Mouse (Mus musculus): ENCODE measurements around the gene Timm8b. TPM values are rescaled to one million over a fixed set of nuclear protein-coding genes. Genes with fewer than 3 reads are reported as not detected.
A peak's percentile ranks its signal among the peaks of the same experiment; 100 is the strongest.

The Timm8b gene
- total and polyA plus RNA-seq, 3 experiments, result 119 to 244 (median 160) TPM

DNA sequence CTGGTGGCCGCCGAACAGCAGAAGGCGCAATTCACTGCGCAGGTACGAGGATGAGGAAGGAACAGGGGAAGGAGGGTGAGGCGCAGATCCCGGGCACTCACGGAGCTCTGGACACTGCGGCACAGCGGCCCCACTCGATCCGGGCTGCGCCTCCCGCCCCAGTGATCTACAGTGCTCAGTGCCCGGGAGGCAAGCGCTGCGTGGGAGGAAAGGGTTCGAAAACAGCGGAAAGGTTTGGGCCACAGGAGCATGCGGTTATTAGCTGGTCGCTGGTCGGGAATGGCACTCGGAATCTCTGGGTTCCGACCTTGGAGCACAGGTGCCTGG, 251 bp downstream of the Timm8b start:
- H3K36me3 ChIP-seq (replicated peaks in 1 of 2; ENCODE audit: control insufficient read depth in 1 of 2, insufficient read depth in 1 of 2, low read length in 1 of 2), result peaks cover 25 to 48% of the 10 kb centered on the region in 2 experiments
- dilution Hi-C loops (cut with MboI; ENCODE audit: extremely low pct_ligation_motif_present, extremely low pct_unique_long_range_greater_than_20kb, low sequenced_read_pairs), result no loop called here
- in situ Hi-C loops (cut with MboI; ENCODE audit: low pct_ligation_motif_present, low pct_unique_long_range_greater_than_20kb, low sequenced_read_pairs), result loop anchor here (10.0 kb wide), 1 partner anchor 149 kb away; no protein-coding TSS in a partner anchor

DNA sequence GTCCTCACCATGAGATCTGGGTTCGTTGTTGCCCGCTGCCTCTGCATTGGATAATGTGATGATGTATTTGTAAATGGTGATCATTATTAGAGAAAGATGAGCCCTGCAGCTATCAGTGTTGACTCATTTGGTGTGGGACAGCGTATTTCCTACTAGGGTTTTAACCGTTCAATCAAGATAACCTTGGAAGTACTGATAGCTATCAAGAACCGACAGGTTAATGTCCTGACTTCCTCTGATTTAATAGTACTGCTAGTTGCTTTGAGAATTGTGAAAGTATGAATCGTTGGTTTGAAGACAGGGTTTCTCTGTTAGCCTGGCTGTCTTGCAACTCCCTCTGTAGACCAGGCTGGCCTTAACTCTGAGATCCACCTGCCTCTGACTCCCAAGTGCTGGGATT, 628 bp downstream of the Timm8b start:
- H3K9me3 ChIP-seq (replicated peaks; ENCODE audit: low read length), result no peaks in the 10 kb centered on the region
- peaks cover 26 to 48% of the 10 kb centered on the region in 2 experiments for H3K36me3 ChIP-seq (replicated peaks in 1 of 2; ENCODE audit: control insufficient read depth in 1 of 2, insufficient read depth in 1 of 2, low read length in 1 of 2)
- in situ Hi-C loops (cut with MboI; ENCODE audit: low pct_ligation_motif_present, low pct_unique_long_range_greater_than_20kb, low sequenced_read_pairs), result loop anchor here (10.0 kb wide), 1 partner anchor 150 kb away; no protein-coding TSS in a partner anchor

More for the DNA sequence above, 251 bp downstream of the Timm8b start:
- H3K4me2 ChIP-seq (ENCODE audit: insufficient read depth, low read depth, poor library complexity, severe bottlenecking), result peak overlapping the region; percentile 89
- no peak for DNase-seq (ENCODE audit: extremely low read depth)
- no peaks in the 10 kb centered on the region for H3K9me3 ChIP-seq (replicated peaks; ENCODE audit: low read length)
- peaks cover 47% of the 10 kb centered on the region for H3K79me2 ChIP-seq (replicated peaks; ENCODE audit: control insufficient read depth, extremely low read depth, insufficient read depth, poor library complexity, severe bottlenecking)
- TF ChIP-seq CHD1 (IDR thresholded peaks at IDR 0.05; ENCODE audit: low read depth, low read length) (no peak), RAD21 (IDR thresholded peaks at IDR 0.05; ENCODE audit: low read depth, low read length) (no peak), ZNF384 (IDR thresholded peaks at IDR 0.05; ENCODE audit: low read depth, low read length) (no peak), USF1 (IDR thresholded peaks at IDR 0.05; ENCODE audit: low read depth, low read length) (no peak), NELFE (IDR thresholded peaks at IDR 0.05; ENCODE audit: low read depth, low read length) (no peak), CTCF (conservative IDR thresholded peaks at IDR 0.05 in 1 of 2, IDR thresholded peaks at IDR 0.05 in 1 of 2; ENCODE audit: low read depth in 2 of 2, low read length in 2 of 2) (peak in 1 of 2 experiments; percentile 29; a peak in 2 of 4 replicates), SIN3A (IDR thresholded peaks at IDR 0.05; ENCODE audit: low read length) (peak; percentile 8; the same call in 1 of the 2 replicates), JUN (IDR thresholded peaks at IDR 0.05; ENCODE audit: insufficient read depth, low read depth, low read length) (no peak), HCFC1 (IDR thresholded peaks at IDR 0.05; ENCODE audit: low read depth, low read length) (no peak), MEF2A (IDR thresholded peaks at IDR 0.05; ENCODE audit: borderline replicate concordance, low read depth, low read length) (no peak)
- no peaks in the 10 kb centered on the region for H3K27me3 ChIP-seq (replicated peaks)
- H3K4me3 ChIP-seq (replicated peaks in 1 of 3; ENCODE audit: low read depth in 2 of 3, low read length in 2 of 3, poor library complexity in 1 of 3), result peak overlapping the region; percentile 80 to 98 (median 84)
- H3K9ac ChIP-seq (ENCODE audit: insufficient read depth, low read depth), result peak overlapping the region; percentile 92
- peaks cover 5 to 34% of the 10 kb centered on the region in 2 experiments; a peak in 3 of 4 replicates for H3K4me1 ChIP-seq (ENCODE audit: control insufficient read depth in 1 of 2, insufficient read depth in 2 of 2)
- peak overlapping the region; percentile 62 for H3K27ac ChIP-seq (ENCODE audit: insufficient read depth, low read depth)

DNA sequence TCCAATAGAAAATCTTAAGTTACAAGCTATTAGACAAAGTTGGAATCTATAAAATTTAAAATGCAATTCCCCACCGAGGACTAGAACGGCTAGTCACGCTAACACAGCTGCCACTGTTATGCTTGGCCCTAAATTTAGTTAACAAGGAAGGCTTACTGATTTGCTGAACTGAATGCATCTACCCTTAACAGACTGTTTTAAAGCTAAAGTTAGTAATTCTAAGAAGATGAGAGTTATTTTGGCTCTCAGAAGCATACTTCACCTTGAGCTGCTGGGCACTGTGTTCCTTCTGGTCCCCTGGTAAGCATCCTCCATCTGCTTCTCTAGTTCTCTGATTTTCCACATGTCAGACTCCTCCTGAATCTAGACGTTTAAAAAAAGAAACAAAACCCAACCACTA, 8.4 kb downstream of the Timm8b start:
- TF ChIP-seq MAZ (IDR thresholded peaks at IDR 0.05; ENCODE audit: low read depth, low read length) (no peak), SMC3 (IDR thresholded peaks at IDR 0.05; ENCODE audit: low read depth, low read length) (no peak), NELFE (IDR thresholded peaks at IDR 0.05; ENCODE audit: low read depth, low read length) (no peak), ELF1 (IDR thresholded peaks at IDR 0.05; ENCODE audit: low read depth, low read length) (no peak), IRF4 (IDR thresholded peaks at IDR 0.05; ENCODE audit: low read depth, low read length) (no peak), GABPA (IDR thresholded peaks at IDR 0.05; ENCODE audit: insufficient replicate concordance, low read depth, low read length) (no peak), ZC3H11A (IDR thresholded peaks at IDR 0.05; ENCODE audit: low read depth, low read length) (no peak), CTCF (conservative IDR thresholded peaks at IDR 0.05 in 1 of 2, IDR thresholded peaks at IDR 0.05 in 1 of 2; ENCODE audit: low read depth in 2 of 2, low read length in 2 of 2) (no peak), MAFK (IDR thresholded peaks at IDR 0.05; ENCODE audit: insufficient replicate concordance, low read length) (no peak), UBTF (IDR thresholded peaks at IDR 0.05; ENCODE audit: low read depth, low read length) (no peak), TCF12 (IDR thresholded peaks at IDR 0.05; ENCODE audit: low read depth, low read length) (no peak), CHD2 (IDR thresholded peaks at IDR 0.05; ENCODE audit: low read length) (no peak)
- H3K4me3 ChIP-seq (replicated peaks in 1 of 3; ENCODE audit: low read depth in 2 of 3, low read length in 2 of 3, poor library complexity in 1 of 3), result no peak overlapping the region
- H3K79me2 ChIP-seq (replicated peaks; ENCODE audit: control insufficient read depth, extremely low read depth, insufficient read depth, poor library complexity, severe bottlenecking), result peaks cover 38% of the 10 kb centered on the region
- no peaks in the 10 kb centered on the region for H3K27me3 ChIP-seq (replicated peaks)
- H3K36me3 ChIP-seq (replicated peaks in 1 of 2; ENCODE audit: control insufficient read depth in 1 of 2, insufficient read depth in 1 of 2, low read length in 1 of 2), result peaks cover 64 to 74% of the 10 kb centered on the region in 2 experiments
- peaks cover 0 to 26% of the 10 kb centered on the region in 2 experiments; a peak in 2 of 4 replicates for H3K4me1 ChIP-seq (ENCODE audit: control insufficient read depth in 1 of 2, insufficient read depth in 2 of 2)
- DNase-seq (ENCODE audit: extremely low read depth), result no peak
- dilution Hi-C loops (cut with MboI; ENCODE audit: extremely low pct_ligation_motif_present, extremely low pct_unique_long_range_greater_than_20kb, low sequenced_read_pairs) (no loop called here), in situ Hi-C loops (cut with MboI; ENCODE audit: low pct_ligation_motif_present, low pct_unique_long_range_greater_than_20kb, low sequenced_read_pairs) (no loop called here)
- H3K9me3 ChIP-seq (replicated peaks; ENCODE audit: low read length), result no peaks in the 10 kb centered on the region
- no peak overlapping the region for H3K4me2 ChIP-seq (ENCODE audit: insufficient read depth, low read depth, poor library complexity, severe bottlenecking)
- no peak overlapping the region for H3K27ac ChIP-seq (ENCODE audit: insufficient read depth, low read depth)
- no peak overlapping the region for H3K9ac ChIP-seq (ENCODE audit: insufficient read depth, low read depth)

More for the DNA sequence above, 628 bp downstream of the Timm8b start:
- DNase-seq (ENCODE audit: extremely low read depth), result peak; percentile 16
- Histone ChIP-seq H3K9ac (ENCODE audit: insufficient read depth, low read depth) (peak overlapping the region; percentile 92), H3K4me2 (ENCODE audit: insufficient read depth, low read depth, poor library complexity, severe bottlenecking) (peak overlapping the region; percentile 89), H3K4me3 (replicated peaks in 1 of 3; ENCODE audit: low read depth in 2 of 3, low read length in 2 of 3, poor library complexity in 1 of 3) (peak overlapping the region; percentile 80 to 98 (median 84)), H3K27ac (ENCODE audit: insufficient read depth, low read depth) (peak overlapping the region; percentile 62), H3K79me2 (replicated peaks; ENCODE audit: control insufficient read depth, extremely low read depth, insufficient read depth, poor library complexity, severe bottlenecking) (peaks cover 47% of the 10 kb centered on the region), H3K4me1 (ENCODE audit: control insufficient read depth in 1 of 2, insufficient read depth in 2 of 2) (peaks cover 5 to 34% of the 10 kb centered on the region in 2 experiments; a peak in 3 of 4 replicates), H3K27me3 (replicated peaks) (no peaks in the 10 kb centered on the region)
- TF ChIP-seq TBP (conservative IDR thresholded peaks at IDR 0.05; ENCODE audit: low read depth, low read length), result no peak
- TF ChIP-seq POLR2AphosphoS2 (IDR thresholded peaks at IDR 0.05; ENCODE audit: low read depth, low read length), result peak; percentile 30; the same call in 1 of the 2 replicates
- dilution Hi-C loops (cut with MboI; ENCODE audit: extremely low pct_ligation_motif_present, extremely low pct_unique_long_range_greater_than_20kb, low sequenced_read_pairs), result no loop called here
